Mouse (Mus musculus) brain, embryonic 14.5 days (tissue): ENCODE measurements around the gene Alox5ap.

Experiments
- CTCF ChIP-seq: fragments of 200-500 bp; IDR thresholded peaks from 2 replicates; pipeline ENCODE4 v1.5.1; 2012; ENCODE audit warnings: inconsistent platforms, mild to moderate bottlenecking, moderate library complexity, borderline replicate concordance; ENCODE audit not compliant: insufficient read depth, insufficient read length; ENCODE audit errors: extremely low read depth
- POLR2A ChIP-seq: fragments of 200-500 bp; IDR thresholded peaks from 2 replicates; pipeline ENCODE4 v1.6.1; 2012; ENCODE audit warnings: mild to moderate bottlenecking, inconsistent platforms, borderline replicate concordance; ENCODE audit not compliant: poor library complexity, insufficient read depth, insufficient read length, severe bottlenecking; ENCODE audit errors: extremely low read depth

DNA sequence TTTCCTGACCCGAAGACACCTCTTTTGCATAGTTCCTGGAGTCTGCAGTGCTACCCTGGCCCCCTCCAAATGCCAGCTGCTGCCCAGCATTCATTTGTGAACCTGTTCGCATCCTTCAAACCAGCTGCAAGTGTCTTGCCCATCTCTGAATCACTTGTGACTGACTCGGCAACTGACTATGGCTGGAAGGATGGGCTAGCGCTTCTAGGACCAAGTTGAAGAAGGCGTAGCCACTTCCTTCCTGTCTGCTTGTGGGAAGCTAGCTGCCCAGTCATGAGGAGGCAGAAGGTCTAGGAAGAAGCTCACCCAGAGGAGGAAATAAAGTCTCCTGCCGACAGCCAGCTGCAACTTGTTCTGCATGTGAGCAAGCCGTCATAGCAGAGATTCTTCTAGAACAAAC is 29.6 kb upstream of the Alox5ap start:
- TF ChIP-seq POLR2A, result no peak
- TF ChIP-seq CTCF, result no peak
